Mouse (Mus musculus): ENCODE data around the gene Crocc2.

DNA sequence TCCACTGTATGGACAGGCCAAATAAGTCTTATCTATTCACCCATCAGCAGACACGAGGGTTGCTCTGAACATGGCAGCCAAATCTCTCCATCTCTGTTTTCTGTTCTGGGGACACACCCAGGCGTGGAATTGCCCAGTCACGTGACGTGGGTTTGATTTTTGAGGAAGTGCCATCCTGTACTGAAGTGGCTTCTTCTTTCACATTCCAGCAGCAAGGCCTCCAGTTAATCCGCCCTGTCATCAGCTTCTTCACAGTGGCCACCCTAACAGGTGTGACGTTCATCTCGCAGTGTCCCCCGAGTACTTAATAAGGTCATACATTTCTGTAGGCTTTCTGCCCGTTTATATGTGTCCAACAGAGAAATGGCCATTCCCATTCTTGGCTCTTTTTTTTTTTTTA lies 3.1 kb upstream of the Crocc2 start:
- TF ChIP-seq CTCF (IDR thresholded peaks at IDR 0.05; ENCODE audit: low read depth) (no peak), EP300 (IDR thresholded peaks at IDR 0.05; ENCODE audit: low read depth) (no peak)
